ENCODE assay signal across 8 mouse cellular contexts in the genomic region with DNA sequence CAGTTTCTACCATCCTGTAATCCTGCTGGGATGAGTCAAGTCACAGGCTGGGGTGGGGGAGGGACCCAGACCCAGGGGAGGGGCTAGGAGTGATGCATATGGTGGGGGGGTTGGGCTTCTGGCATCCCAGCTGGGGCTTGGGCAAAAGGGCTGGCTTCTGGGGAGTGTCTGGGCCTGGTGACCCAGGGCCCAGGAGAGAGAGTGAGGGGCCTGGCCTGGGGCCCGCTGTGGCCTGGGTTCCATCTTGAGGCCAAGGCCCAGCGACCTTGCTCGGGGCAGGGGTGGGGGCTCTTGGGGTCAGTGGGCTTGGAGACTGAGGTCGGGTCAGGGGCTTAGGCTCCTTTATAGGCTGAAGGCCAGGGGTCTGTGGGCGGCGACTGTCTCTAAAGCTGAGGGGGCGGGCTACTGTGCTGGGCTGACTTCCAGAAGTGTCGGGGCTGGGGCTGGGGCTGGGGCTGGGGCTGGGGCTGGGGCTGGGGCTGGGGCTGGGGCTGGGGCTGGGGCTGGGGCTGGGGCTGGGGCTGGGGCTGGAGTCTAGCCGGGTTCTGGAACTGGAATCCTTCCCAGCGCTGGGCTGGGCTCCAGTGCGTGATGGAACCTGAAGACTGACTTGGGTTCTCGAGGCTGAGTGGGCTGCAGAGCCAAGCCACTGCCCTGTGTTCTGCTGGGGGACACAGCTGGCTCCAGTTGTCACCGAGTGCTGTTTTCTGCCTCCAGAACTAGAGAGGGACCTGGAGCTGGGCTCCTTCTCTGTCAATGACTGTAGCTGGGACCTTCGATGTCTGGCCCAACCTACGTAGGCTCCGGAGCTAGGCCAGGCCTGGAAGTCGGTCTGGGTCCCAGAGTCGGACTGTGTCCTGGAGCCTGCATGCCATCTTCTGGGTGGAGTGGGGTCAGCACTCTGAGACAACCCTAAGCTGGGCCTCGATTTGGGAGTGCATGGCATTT. TPM values are rescaled to one million over a fixed set of nuclear protein-coding genes. Genes with fewer than 3 reads are reported as not detected.
DNase-seq lines count a peak whose midpoint lies in the region; ATAC-seq and TF ChIP-seq lines count a peak whose summit lies in the region.

No protein-coding gene starts in this region.

- peaks cover 77% of the 10 kb centered on the region for H3K27me3 ChIP-seq in midbrain, embryonic 10.5 days (ENCODE audit: low read depth, poor library complexity, severe bottlenecking)
- H3K27me3 ChIP-seq in midbrain, embryonic 14.5 days (ENCODE audit: control insufficient read depth, insufficient read depth, low read length): peaks cover 13% of the 10 kb centered on the region; the same call in 1 of the 2 replicates
- H3K27me3 ChIP-seq in intestine, postnatal 0 days (replicated peaks; ENCODE audit: control insufficient read depth, insufficient read depth, low read length): peaks cover 14% of the 10 kb centered on the region

- no peak overlapping the region for H3K9ac ChIP-seq in midbrain, embryonic 14.5 days (replicated peaks; ENCODE audit: low read length)
- no peak overlapping the region for H3K9ac ChIP-seq in intestine, postnatal 0 days (ENCODE audit: low read depth, low read length)

- peak; percentile 40 for TF ChIP-seq CTCF in intestine, postnatal 0 days (IDR thresholded peaks at IDR 0.05; ENCODE audit: low read depth)

- peak overlapping the region; percentile 37 for H3K4me3 ChIP-seq in midbrain, embryonic 10.5 days
- H3K4me3 ChIP-seq in midbrain, embryonic 14.5 days (replicated peaks; ENCODE audit: low read depth, low read length): no peak overlapping the region
- H3K4me3 ChIP-seq in intestine, postnatal 0 days (ENCODE audit: low read depth, low read length): no peak overlapping the region

- DNase-seq in gastrocnemius, postnatal 10 days: peak; percentile 59
- DNase-seq in gastrocnemius, adult 8-10 months (ENCODE audit: low spot score in 2 of 2): no peak
- peak; percentile 68 for DNase-seq in midbrain, embryonic 10.5 days (ENCODE audit: low spot score)
- no peak for DNase-seq in midbrain, embryonic 14.5 days
- no peak for DNase-seq in ovary, adult 18-20 months (ENCODE audit: low spot score)
- DNase-seq in retina, postnatal 1 day: no peak
- DNase-seq in urinary bladder, postnatal 25 days (ENCODE audit: low spot score): no peak

- H3K4me1 ChIP-seq in midbrain, embryonic 10.5 days: peaks cover 41% of the 10 kb centered on the region
- no peaks in the 10 kb centered on the region for H3K4me1 ChIP-seq in midbrain, embryonic 14.5 days (ENCODE audit: control insufficient read depth, insufficient read depth, low read length)
- 0 out of 2 replicates have a peak, but pooled peaks cover under 1% of the 10 kb centered on the region for H3K4me1 ChIP-seq in intestine, postnatal 0 days (replicated peaks; ENCODE audit: control insufficient read depth, insufficient read depth, low read length)

- H3K4me2 ChIP-seq in midbrain, embryonic 14.5 days (ENCODE audit: low read length): no peak overlapping the region
- no peak overlapping the region for H3K4me2 ChIP-seq in intestine, postnatal 0 days (replicated peaks; ENCODE audit: low read depth)

- H3K27ac ChIP-seq in midbrain, embryonic 10.5 days (replicated peaks): peak overlapping the region; percentile 86
- H3K27ac ChIP-seq in midbrain, embryonic 14.5 days (replicated peaks; ENCODE audit: low read depth, low read length): no peak overlapping the region
- H3K27ac ChIP-seq in intestine, postnatal 0 days (ENCODE audit: low read depth, low read length): peak overlapping the region; percentile 28; the same call in 1 of the 2 replicates

- WGBS in midbrain, embryonic 10.5 days: 37% methylated on average over 19 of the region's 19 CpGs
- WGBS in midbrain, embryonic 14.5 days: 34% methylated on average over 19 of the region's 19 CpGs
- 53% methylated on average over 18 of the region's 19 CpGs for whole genome bisulfite sequencing in intestine, postnatal 0 days

- ATAC-seq in midbrain, embryonic 14.5 days (ENCODE audit: low FRiP score, low TSS enrichment): no peak
- no peak; the same call in 1 of the 2 replicates for ATAC-seq in intestine, postnatal 0 days

- no peaks in the 10 kb centered on the region for H3K36me3 ChIP-seq in midbrain, embryonic 10.5 days
- H3K36me3 ChIP-seq in midbrain, embryonic 14.5 days (ENCODE audit: control insufficient read depth, insufficient read depth, low read length): no peaks in the 10 kb centered on the region
- H3K36me3 ChIP-seq in intestine, postnatal 0 days (ENCODE audit: control insufficient read depth, insufficient read depth): no peaks in the 10 kb centered on the region

- no peaks in the 10 kb centered on the region for H3K9me3 ChIP-seq in midbrain, embryonic 10.5 days (replicated peaks)
- no peaks in the 10 kb centered on the region for H3K9me3 ChIP-seq in midbrain, embryonic 14.5 days (ENCODE audit: control insufficient read depth, low read length)
- no peaks in the 10 kb centered on the region for H3K9me3 ChIP-seq in intestine, postnatal 0 days (ENCODE audit: control insufficient read depth)

RNA-seq across cellular contexts. Expression of a gene that starts 7.1 kb away (rescaled TPM):
- 1 to 10 TPM; 2.3 to 3.8 TPM for total RNA-seq in gastrocnemius, postnatal 10 days (2021)
- under 1 TPM; 0.12 to 0.36 (median 0.19) TPM for total RNA-seq in gastrocnemius, adult 8-10 months (2022)
- 2.9 and 3.3 TPM in 2 replicates for polyA plus RNA-seq in midbrain, embryonic 10.5 days (2016; fragmentation: Nextera tagmentation; extraction: Ambion mirVana)
- polyA plus RNA-seq in midbrain, embryonic 14.5 days (2014; fragmentation: Nextera tagmentation; extraction: Ambion mirVana): 2.9 and 3.7 TPM in 2 replicates
- polyA plus RNA-seq in intestine, postnatal 0 days (2015; fragmentation: Nextera tagmentation; extraction: Ambion mirVana): 9.8 and 10.7 TPM in 2 replicates

RNA-seq across cellular contexts. Expression of a gene that starts 7.4 kb away (rescaled TPM):
- total RNA-seq in gastrocnemius, postnatal 10 days (2021): 1 to 10 TPM in 1 of 2 experiments, under 1 TPM in 1; 0.96 to 1.3 TPM
- total RNA-seq in gastrocnemius, adult 8-10 months (2022): 1 to 10 TPM in 1 of 4 experiments, under 1 TPM in 3; 0.46 to 1.2 (median 0.73) TPM
- not detected in 2 replicates for polyA plus RNA-seq in midbrain, embryonic 10.5 days (2016; fragmentation: Nextera tagmentation; extraction: Ambion mirVana)
- not detected in 2 replicates for polyA plus RNA-seq in midbrain, embryonic 14.5 days (2014; fragmentation: Nextera tagmentation; extraction: Ambion mirVana)
- 0.04 and 0.08 TPM in 2 replicates for polyA plus RNA-seq in intestine, postnatal 0 days (2015; fragmentation: Nextera tagmentation; extraction: Ambion mirVana)

RNA-seq across cellular contexts. Expression of a gene that starts 14.6 kb away (rescaled TPM):
- total RNA-seq in gastrocnemius, postnatal 10 days (2021): 10 to 100 TPM; 26.8 to 41.9 TPM
- 10 to 100 TPM; 16.9 to 22.8 (median 21.1) TPM for total RNA-seq in gastrocnemius, adult 8-10 months (2022)
- polyA plus RNA-seq in midbrain, embryonic 10.5 days (2016; fragmentation: Nextera tagmentation; extraction: Ambion mirVana): 102 and 115 TPM in 2 replicates
- 30.6 and 36.5 TPM in 2 replicates for polyA plus RNA-seq in midbrain, embryonic 14.5 days (2014; fragmentation: Nextera tagmentation; extraction: Ambion mirVana)
- polyA plus RNA-seq in intestine, postnatal 0 days (2015; fragmentation: Nextera tagmentation; extraction: Ambion mirVana): 99.8 and 111 TPM in 2 replicates

RNA-seq across cellular contexts. Expression of a gene that starts 14.8 kb away (rescaled TPM):
- 10 to 100 TPM; 11.0 to 14.5 TPM for total RNA-seq in gastrocnemius, postnatal 10 days (2021)
- 10 to 100 TPM in 1 of 4 experiments, 1 to 10 TPM in 3; 9.4 to 11.3 (median 9.8) TPM for total RNA-seq in gastrocnemius, adult 8-10 months (2022)
- polyA plus RNA-seq in midbrain, embryonic 10.5 days (2016; fragmentation: Nextera tagmentation; extraction: Ambion mirVana): 53.5 and 53.6 TPM in 2 replicates
- polyA plus RNA-seq in midbrain, embryonic 14.5 days (2014; fragmentation: Nextera tagmentation; extraction: Ambion mirVana): 22.6 and 22.8 TPM in 2 replicates
- polyA plus RNA-seq in intestine, postnatal 0 days (2015; fragmentation: Nextera tagmentation; extraction: Ambion mirVana): 14.7 and 15.0 TPM in 2 replicates

RNA-seq across cellular contexts. Expression of a gene that starts 21.6 kb away (rescaled TPM):
- total RNA-seq in gastrocnemius, postnatal 10 days (2021): 1 to 10 TPM; 4.5 to 7.5 TPM
- total RNA-seq in gastrocnemius, adult 8-10 months (2022): 1 to 10 TPM; 1.7 to 3.1 (median 2.1) TPM
- polyA plus RNA-seq in midbrain, embryonic 10.5 days (2016; fragmentation: Nextera tagmentation; extraction: Ambion mirVana): 9.3 and 10.6 TPM in 2 replicates
- polyA plus RNA-seq in midbrain, embryonic 14.5 days (2014; fragmentation: Nextera tagmentation; extraction: Ambion mirVana): 5.9 and 9.2 TPM in 2 replicates
- 29.6 and 32.8 TPM in 2 replicates for polyA plus RNA-seq in intestine, postnatal 0 days (2015; fragmentation: Nextera tagmentation; extraction: Ambion mirVana)

Comparison
In these comparisons a context has a peak if more than half of its experiments do, and no peak if none do; other contexts are left out.
1. DNase-seq: peak in gastrocnemius, postnatal 10 days (single experiment) and midbrain, embryonic 10.5 days (single experiment); none in gastrocnemius, adult 8-10 months (0 of 2), midbrain, embryonic 14.5 days (single experiment), ovary, adult 18-20 months (single experiment), retina, postnatal 1 day (single experiment) and urinary bladder, postnatal 25 days (single experiment).